Mouse (Mus musculus): ENCODE results near the gene Itpripl1. TPM values are rescaled to one million over a fixed set of nuclear protein-coding genes. Genes with fewer than 3 reads are reported as not detected.
"Not testable (repeated sequence)": the region's sequence is repeated elsewhere in the genome, so short reads cannot be mapped to it uniquely, and the experiment has no call there.

Gene Itpripl1
- polyA plus RNA-seq, 1 experiment from 2014 or later, result 9.9 TPM

DNA sequence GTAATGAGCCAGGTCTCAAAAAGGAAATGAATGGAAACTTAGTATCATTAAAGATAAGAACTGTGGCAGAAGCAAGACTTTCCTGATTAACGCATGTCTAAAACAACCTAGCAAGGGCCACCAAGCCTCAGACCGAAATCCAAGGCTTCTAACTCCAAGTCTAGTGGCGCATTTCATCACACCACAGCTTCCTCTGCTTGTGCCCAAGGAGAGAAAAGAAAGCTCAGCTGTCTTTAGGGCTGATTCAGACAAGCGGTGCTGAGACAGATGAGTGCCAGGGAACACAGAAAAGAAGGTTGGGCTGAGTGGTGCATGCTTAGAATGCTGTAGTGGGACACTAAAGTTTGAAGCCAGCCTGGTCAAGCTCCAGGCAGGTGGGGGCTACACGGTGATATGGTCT, 14.3 kb downstream of the Itpripl1 start:
- Histone ChIP-seq H3K4me1 (ENCODE audit: control insufficient read depth, insufficient read depth, low read length) (peaks cover 5% of the 10 kb centered on the region), H3K27ac (ENCODE audit: low read length) (no peak overlapping the region), H3K36me3 (ENCODE audit: control insufficient read depth, insufficient read depth, low read length) (no peaks in the 10 kb centered on the region), H3K4me2 (ENCODE audit: low read length) (no peak overlapping the region), H3K4me3 (ENCODE audit: low read depth, low read length) (no peak overlapping the region), H3K9ac (ENCODE audit: low read depth, low read length) (no peak overlapping the region), H3K27me3 (ENCODE audit: control insufficient read depth, insufficient read depth, low read depth, low read length) (no peaks in the 10 kb centered on the region), H3K9me3 (replicated peaks; ENCODE audit: control insufficient read depth, low read length, poor library complexity, severe bottlenecking) (no peaks in the 10 kb centered on the region)
- no peak for ATAC-seq
- 84% methylated on average over 5 of the region's 5 CpGs for WGBS

GRCm38 (mm10) chr2:127121591-127122235, 21.5 kb downstream of the Itpripl1 start:
- H3K36me3 ChIP-seq (ENCODE audit: control insufficient read depth, insufficient read depth, low read length), result no peaks in the 10 kb centered on the region
- no peak for ATAC-seq
- no peak overlapping the region; the same call in 1 of the 2 replicates for H3K27ac ChIP-seq (ENCODE audit: low read length)
- no peak overlapping the region for H3K4me2 ChIP-seq (ENCODE audit: low read length)
- no peak overlapping the region for H3K4me3 ChIP-seq (ENCODE audit: low read depth, low read length)
- H3K27me3 ChIP-seq (ENCODE audit: control insufficient read depth, insufficient read depth, low read depth, low read length), result no peaks in the 10 kb centered on the region
- H3K9me3 ChIP-seq (replicated peaks; ENCODE audit: control insufficient read depth, low read length, poor library complexity, severe bottlenecking), result no peaks in the 10 kb centered on the region
- H3K9ac ChIP-seq (ENCODE audit: low read depth, low read length), result no peak overlapping the region
- H3K4me1 ChIP-seq (ENCODE audit: control insufficient read depth, insufficient read depth, low read length), result no peaks in the 10 kb centered on the region
- WGBS, result 94% methylated on average over 8 of the region's 8 CpGs

- Histone ChIP-seq H3K4me2 (ENCODE audit: low read length) (no peak overlapping the region), H3K36me3 (ENCODE audit: control insufficient read depth, insufficient read depth, low read length) (no peaks in the 10 kb centered on the region; the same call in 1 of the 2 replicates), H3K27me3 (ENCODE audit: control insufficient read depth, insufficient read depth, low read depth, low read length) (no peaks in the 10 kb centered on the region), H3K9me3 (replicated peaks; ENCODE audit: control insufficient read depth, low read length, poor library complexity, severe bottlenecking) (no peaks in the 10 kb centered on the region), H3K9ac (ENCODE audit: low read depth, low read length) (no peak overlapping the region), H3K4me3 (ENCODE audit: low read depth, low read length) (no peak overlapping the region), H3K4me1 (ENCODE audit: control insufficient read depth, insufficient read depth, low read length) (no peaks in the 10 kb centered on the region), H3K27ac (ENCODE audit: low read length) (no peak overlapping the region)
- 96% methylated on average over 4 of the region's 4 CpGs for WGBS
- no peak for ATAC-seq
These were observed 34.3 kb downstream of the Itpripl1 start for GRCm38 (mm10) chr2:127108986-127109385.

- H3K4me2 ChIP-seq (ENCODE audit: low read length), result no peak overlapping the region
- 74% methylated on average over 8 of the region's 8 CpGs for WGBS
- H3K9ac ChIP-seq (ENCODE audit: low read depth, low read length), result no peak overlapping the region
- H3K4me3 ChIP-seq (ENCODE audit: low read depth, low read length), result no peak overlapping the region
- no peaks in the 10 kb centered on the region for H3K4me1 ChIP-seq (ENCODE audit: control insufficient read depth, insufficient read depth, low read length)
- no peak for ATAC-seq
- H3K9me3 ChIP-seq (replicated peaks; ENCODE audit: control insufficient read depth, low read length, poor library complexity, severe bottlenecking), result no peaks in the 10 kb centered on the region
- H3K27me3 ChIP-seq (ENCODE audit: control insufficient read depth, insufficient read depth, low read depth, low read length), result no peaks in the 10 kb centered on the region
- no peaks in the 10 kb centered on the region for H3K36me3 ChIP-seq (ENCODE audit: control insufficient read depth, insufficient read depth, low read length)
- H3K27ac ChIP-seq (ENCODE audit: low read length), result no peak overlapping the region
These were observed 51.2 kb downstream of the Itpripl1 start for GRCm38 (mm10) chr2:127092000-127092399.

GRCm38 (mm10) chr2:127090151-127090550, 53.1 kb downstream of the Itpripl1 start:
- not testable (repeated sequence) for H3K4me3 ChIP-seq (ENCODE audit: low read depth, low read length); H3K9ac ChIP-seq (ENCODE audit: low read depth, low read length); H3K27me3 ChIP-seq (ENCODE audit: control insufficient read depth, insufficient read depth, low read depth, low read length); ATAC-seq; H3K27ac ChIP-seq (ENCODE audit: low read length); H3K4me2 ChIP-seq (ENCODE audit: low read length); H3K4me1 ChIP-seq (ENCODE audit: control insufficient read depth, insufficient read depth, low read length); H3K36me3 ChIP-seq (ENCODE audit: control insufficient read depth, insufficient read depth, low read length); H3K9me3 ChIP-seq (replicated peaks; ENCODE audit: control insufficient read depth, low read length, poor library complexity, severe bottlenecking)

Other genes with a start within 250 kb of the Itpripl1 start
- gene Sppl2a, start 210.2 kb downstream of the Itpripl1 start, polyA plus RNA-seq (2015; fragmentation: Nextera tagmentation; extraction: Ambion mirVana), result 33.3 and 35.7 TPM in 2 replicates
- gene Ap4e1, start 134.7 kb downstream of the Itpripl1 start, polyA plus RNA-seq (2015; fragmentation: Nextera tagmentation; extraction: Ambion mirVana), result 10.8 and 12.3 TPM in 2 replicates
- 29.7 and 30.1 TPM in 2 replicates for gene Blvra, start 72.8 kb downstream of the Itpripl1 start, polyA plus RNA-seq (2015; fragmentation: Nextera tagmentation; extraction: Ambion mirVana)
- 10.0 and 12.6 TPM in 2 replicates for gene Ncaph, start 9.5 kb downstream of the Itpripl1 start, polyA plus RNA-seq (2015; fragmentation: Nextera tagmentation; extraction: Ambion mirVana)
- 0.76 and 0.80 TPM in 2 replicates for gene 1810024B03Rik, start 64.8 kb upstream of the Itpripl1 start, polyA plus RNA-seq (2015; fragmentation: Nextera tagmentation; extraction: Ambion mirVana)
- gene Snrnp200, start 64.9 kb upstream of the Itpripl1 start, polyA plus RNA-seq (2015; fragmentation: Nextera tagmentation; extraction: Ambion mirVana), result 52.1 and 55.5 TPM in 2 replicates
- gene Ciao1, start 104.4 kb upstream of the Itpripl1 start, polyA plus RNA-seq (2015; fragmentation: Nextera tagmentation; extraction: Ambion mirVana), result 60.5 and 61.1 TPM in 2 replicates
- 52.7 and 54.8 TPM in 2 replicates for gene Tmem127, start 104.5 kb upstream of the Itpripl1 start, polyA plus RNA-seq (2015; fragmentation: Nextera tagmentation; extraction: Ambion mirVana)
- gene Stard7, start 126.8 kb upstream of the Itpripl1 start, polyA plus RNA-seq (2015; fragmentation: Nextera tagmentation; extraction: Ambion mirVana), result 91.1 and 94.5 TPM in 2 replicates
- gene Dusp2, start 192.7 kb upstream of the Itpripl1 start, polyA plus RNA-seq (2015; fragmentation: Nextera tagmentation; extraction: Ambion mirVana), result 10.8 and 15.6 TPM in 2 replicates
- gene Astl, start 195.2 kb upstream of the Itpripl1 start, polyA plus RNA-seq (2015; fragmentation: Nextera tagmentation; extraction: Ambion mirVana), result not detected in 2 replicates
- gene Adra2b, start 219.8 kb upstream of the Itpripl1 start, polyA plus RNA-seq (2015; fragmentation: Nextera tagmentation; extraction: Ambion mirVana), result 0.20 and 0.21 TPM in 2 replicates